Mouse (Mus musculus): ENCODE results near the gene Grcc10. TPM values are rescaled to one million over a fixed set of nuclear protein-coding genes. Genes with fewer than 3 reads are reported as not detected.

Grcc10 gene
- polyA plus RNA-seq, 1 experiment from 2014 or later: 454 TPM

DNA sequence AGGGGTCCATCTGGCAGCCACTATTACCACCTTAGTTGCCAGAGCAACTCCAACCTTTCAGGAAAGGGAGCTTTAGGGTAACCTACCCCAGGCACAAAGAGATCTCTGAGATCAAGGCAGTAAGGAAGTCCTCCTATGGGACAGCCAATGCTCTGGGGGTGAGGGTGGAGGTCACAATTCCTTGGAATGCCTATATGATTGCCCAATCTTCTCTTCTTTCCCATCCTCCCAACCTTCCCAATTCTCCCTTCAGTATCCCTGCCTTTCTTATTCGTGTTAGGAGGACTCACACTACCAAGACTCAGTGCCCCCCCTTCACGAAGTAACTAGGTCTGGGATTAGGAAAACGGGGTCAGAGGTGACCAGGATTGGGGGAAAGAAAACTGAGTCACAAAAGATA is 14.1 kb upstream of the Grcc10 start:
- no peak for DNase-seq (ENCODE audit: low spot score)
- Histone ChIP-seq H3K4me3 (peak overlapping the region; percentile 81), H3K27me3 (replicated peaks; ENCODE audit: low read depth, poor library complexity, severe bottlenecking) (no peaks in the 10 kb centered on the region), H3K27ac (replicated peaks) (peak overlapping the region; percentile 98), H3K36me3 (replicated peaks) (peaks cover 25% of the 10 kb centered on the region), H3K4me1 (peaks cover 46% of the 10 kb centered on the region), H3K9me3 (no peaks in the 10 kb centered on the region)
- 4% methylated on average over 3 of the region's 3 CpGs for WGBS

DNA sequence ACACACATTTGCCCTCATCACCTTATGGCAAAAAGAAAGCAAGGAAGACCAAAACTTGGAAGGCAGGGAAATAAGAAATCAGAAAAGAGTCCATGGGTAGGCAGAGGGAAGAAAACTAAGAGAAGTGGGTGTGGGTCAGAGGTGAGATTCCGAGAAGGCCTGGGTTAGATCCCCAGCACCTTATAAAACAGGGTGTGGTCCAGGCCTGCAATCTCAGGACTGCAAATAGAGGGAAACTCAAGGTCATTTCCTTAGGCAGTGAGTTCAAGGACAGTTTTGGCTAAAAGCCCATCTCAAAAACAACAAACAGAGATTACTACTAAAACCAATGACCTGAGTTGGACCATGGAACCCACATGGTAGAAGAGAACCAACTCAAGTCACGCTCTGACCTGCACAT is 12.7 kb upstream of the Grcc10 start:
- Histone ChIP-seq H3K9me3 (no peaks in the 10 kb centered on the region), H3K27me3 (replicated peaks; ENCODE audit: low read depth, poor library complexity, severe bottlenecking) (no peaks in the 10 kb centered on the region), H3K27ac (replicated peaks) (no peak overlapping the region), H3K4me1 (peaks cover 39% of the 10 kb centered on the region), H3K36me3 (replicated peaks) (peaks cover 38% of the 10 kb centered on the region), H3K4me3 (no peak overlapping the region)
- DNase-seq (ENCODE audit: low spot score): no peak
- 88% methylated on average over 2 of the region's 2 CpGs for WGBS

DNA sequence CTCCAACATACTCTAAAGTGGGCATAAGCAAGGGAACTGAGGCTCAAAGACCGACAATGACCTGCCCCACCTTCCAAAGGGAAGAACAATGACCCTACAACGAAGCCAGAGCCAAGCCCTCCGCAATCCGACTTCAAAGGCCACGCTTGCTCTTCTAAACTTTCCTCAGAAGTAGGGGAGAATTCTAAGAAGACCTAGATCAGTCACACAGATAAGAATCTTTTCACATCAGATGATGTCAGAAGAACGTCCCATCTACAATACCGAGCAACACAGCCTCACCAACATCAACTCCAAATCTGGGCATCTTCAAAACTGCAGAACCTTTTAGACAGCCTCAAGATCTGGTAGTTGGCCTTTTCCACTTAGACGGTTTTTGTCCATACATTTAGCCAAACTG is 9.2 kb upstream of the Grcc10 start:
- no peak for DNase-seq (ENCODE audit: low spot score)
- Histone ChIP-seq H3K4me3 (no peak overlapping the region), H3K36me3 (replicated peaks) (peaks cover 66% of the 10 kb centered on the region), H3K9me3 (no peaks in the 10 kb centered on the region), H3K4me1 (peaks cover 33% of the 10 kb centered on the region), H3K27ac (replicated peaks) (no peak overlapping the region), H3K27me3 (replicated peaks; ENCODE audit: low read depth, poor library complexity, severe bottlenecking) (no peaks in the 10 kb centered on the region)
- WGBS: 87% methylated on average over 8 of the region's 8 CpGs

- DNase-seq (ENCODE audit: low spot score): no peak
- Histone ChIP-seq H3K27ac (replicated peaks) (peak overlapping the region; percentile 94), H3K36me3 (replicated peaks) (peaks cover 86% of the 10 kb centered on the region), H3K9me3 (no peaks in the 10 kb centered on the region), H3K4me1 (peaks cover 37% of the 10 kb centered on the region), H3K27me3 (replicated peaks; ENCODE audit: low read depth, poor library complexity, severe bottlenecking) (no peaks in the 10 kb centered on the region), H3K4me3 (peak overlapping the region; percentile 65)
- 88% methylated on average over 7 of the region's 7 CpGs for WGBS
These were observed 5.8 kb upstream of the Grcc10 start for GRCm38 (mm10) chr6:124746654-124747632.

DNA sequence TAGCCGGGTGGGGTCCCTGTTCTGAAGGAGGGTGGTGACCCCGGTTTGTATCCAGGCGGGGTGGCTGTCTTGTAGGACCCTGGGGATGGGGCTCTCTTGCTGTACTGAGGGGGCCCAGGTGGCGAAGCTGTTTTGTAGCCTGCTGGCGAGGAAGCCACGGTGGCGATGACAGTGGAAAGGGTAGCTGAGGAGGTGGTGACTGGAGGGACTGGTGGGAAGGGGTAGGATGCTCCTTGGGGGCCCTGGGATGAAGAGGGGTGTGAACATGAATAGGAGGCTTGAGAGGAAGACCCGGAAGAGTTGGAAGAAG is 5.1 kb upstream of the Grcc10 start:
- H3K9me3 ChIP-seq: no peaks in the 10 kb centered on the region
- 19% methylated on average over 8 of the region's 8 CpGs for WGBS
- DNase-seq (ENCODE audit: low spot score): no peak
- H3K4me3 ChIP-seq: peak overlapping the region; percentile 65
- H3K27ac ChIP-seq (replicated peaks): peak overlapping the region; percentile 94
- peaks cover 42% of the 10 kb centered on the region for H3K4me1 ChIP-seq
- H3K36me3 ChIP-seq (replicated peaks): peaks cover 81% of the 10 kb centered on the region
- H3K27me3 ChIP-seq (replicated peaks; ENCODE audit: low read depth, poor library complexity, severe bottlenecking): no peaks in the 10 kb centered on the region

DNA sequence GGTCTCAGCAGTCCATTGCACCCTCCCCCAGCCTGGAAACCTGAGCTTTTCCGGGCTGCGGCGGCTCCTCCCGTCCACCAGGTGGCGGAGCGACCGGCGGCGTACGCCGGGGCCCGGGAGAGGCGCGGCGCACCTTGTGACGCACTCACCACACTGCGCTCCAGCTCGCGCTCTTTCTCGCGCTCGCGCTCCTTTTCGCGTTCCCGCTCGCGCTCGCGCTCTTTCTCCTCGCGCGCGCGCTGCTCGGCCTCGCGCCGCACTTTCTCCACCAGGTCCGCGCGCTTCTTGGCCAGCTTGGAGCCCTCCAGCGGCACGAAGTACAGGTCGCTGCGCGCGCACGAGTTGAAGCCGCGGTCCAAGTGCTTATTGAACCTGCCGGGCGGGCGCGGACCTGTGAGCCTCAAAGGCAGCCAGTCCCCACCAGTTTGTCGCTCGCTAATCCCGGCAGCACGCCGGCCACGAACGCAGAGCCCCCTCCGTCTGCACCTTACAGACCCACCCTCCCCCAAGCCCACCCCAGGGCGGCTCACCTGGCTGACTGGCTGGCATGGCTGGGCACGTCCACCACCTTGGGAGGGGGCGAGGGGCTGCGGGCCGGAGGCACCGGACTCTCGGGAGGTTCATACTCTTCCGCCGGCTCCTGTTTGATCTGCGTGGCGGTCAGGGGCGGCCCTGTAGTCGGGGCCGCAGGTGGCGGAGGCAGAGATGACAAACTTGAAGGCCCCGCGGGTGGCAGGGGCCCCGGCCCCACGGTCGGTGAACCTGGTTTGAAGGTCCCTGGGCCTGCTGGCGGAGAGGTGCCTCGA is 4.5 kb upstream of the Grcc10 start:
- H3K36me3 ChIP-seq (replicated peaks): peaks cover 75% of the 10 kb centered on the region
- 1% methylated on average over 85 of the region's 85 CpGs for WGBS
- H3K27me3 ChIP-seq (replicated peaks; ENCODE audit: low read depth, poor library complexity, severe bottlenecking): no peaks in the 10 kb centered on the region

GRCm38 (mm10) chr6:124744755-124745321 is 3.7 kb upstream of the Grcc10 start:
- Histone ChIP-seq H3K27me3 (replicated peaks; ENCODE audit: low read depth, poor library complexity, severe bottlenecking) (no peaks in the 10 kb centered on the region), H3K36me3 (replicated peaks) (peaks cover 72% of the 10 kb centered on the region), H3K27ac (replicated peaks) (peak overlapping the region; percentile 94), H3K4me3 (peak overlapping the region; percentile 65), H3K4me1 (peaks cover 53% of the 10 kb centered on the region), H3K9me3 (no peaks in the 10 kb centered on the region)
- DNase-seq (ENCODE audit: low spot score): no peak
- 70% methylated on average over 26 of the region's 26 CpGs for WGBS

More for the DNA sequence above, 4.5 kb upstream of the Grcc10 start:
- Histone ChIP-seq H3K9me3 (no peaks in the 10 kb centered on the region), H3K4me3 (peak overlapping the region; percentile 65), H3K4me1 (peaks cover 44% of the 10 kb centered on the region), H3K27ac (replicated peaks) (peak overlapping the region; percentile 94)
- DNase-seq (ENCODE audit: low spot score): peak; percentile 97

DNA sequence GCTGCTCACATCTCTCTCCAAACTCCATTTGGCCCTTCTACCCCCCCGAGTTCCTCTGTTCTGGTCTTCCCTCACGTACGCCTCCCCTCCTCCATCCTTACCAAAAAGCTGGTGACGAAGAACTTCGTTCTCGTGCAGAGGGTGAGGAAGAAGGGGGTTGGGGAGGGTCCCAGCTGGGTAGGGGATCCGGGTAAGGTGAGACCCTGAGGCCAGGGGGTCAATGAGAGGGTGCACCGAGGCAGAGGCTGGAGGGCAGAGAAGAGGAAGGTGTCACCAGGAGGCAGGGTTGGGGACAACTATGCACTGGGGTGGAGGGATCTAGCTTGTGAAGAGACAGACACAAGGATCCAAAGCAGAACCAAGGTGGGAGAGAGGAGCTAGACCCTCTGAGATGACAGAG is 2.5 kb upstream of the Grcc10 start:
- Histone ChIP-seq H3K27me3 (replicated peaks; ENCODE audit: low read depth, poor library complexity, severe bottlenecking) (no peaks in the 10 kb centered on the region), H3K4me3 (0 out of 2 replicates have a peak overlapping the region, but pooled peaks have one; percentile 2), H3K9me3 (no peaks in the 10 kb centered on the region), H3K27ac (replicated peaks) (no peak overlapping the region), H3K36me3 (replicated peaks) (peaks cover 67% of the 10 kb centered on the region), H3K4me1 (peaks cover 65% of the 10 kb centered on the region)
- 87% methylated on average over 8 of the region's 8 CpGs for WGBS
- DNase-seq (ENCODE audit: low spot score): no peak

GRCm38 (mm10) chr6:124742839-124743514 is 1.8 kb upstream of the Grcc10 start:
- peaks cover 71% of the 10 kb centered on the region for H3K4me1 ChIP-seq
- H3K27ac ChIP-seq (replicated peaks): no peak overlapping the region
- no peaks in the 10 kb centered on the region for H3K9me3 ChIP-seq
- no peaks in the 10 kb centered on the region for H3K27me3 ChIP-seq (replicated peaks; ENCODE audit: low read depth, poor library complexity, severe bottlenecking)
- H3K4me3 ChIP-seq: no peak overlapping the region
- peaks cover 62% of the 10 kb centered on the region for H3K36me3 ChIP-seq (replicated peaks)
- 88% methylated on average over 15 of the region's 15 CpGs for whole genome bisulfite sequencing
- DNase-seq (ENCODE audit: low spot score): no peak

DNA sequence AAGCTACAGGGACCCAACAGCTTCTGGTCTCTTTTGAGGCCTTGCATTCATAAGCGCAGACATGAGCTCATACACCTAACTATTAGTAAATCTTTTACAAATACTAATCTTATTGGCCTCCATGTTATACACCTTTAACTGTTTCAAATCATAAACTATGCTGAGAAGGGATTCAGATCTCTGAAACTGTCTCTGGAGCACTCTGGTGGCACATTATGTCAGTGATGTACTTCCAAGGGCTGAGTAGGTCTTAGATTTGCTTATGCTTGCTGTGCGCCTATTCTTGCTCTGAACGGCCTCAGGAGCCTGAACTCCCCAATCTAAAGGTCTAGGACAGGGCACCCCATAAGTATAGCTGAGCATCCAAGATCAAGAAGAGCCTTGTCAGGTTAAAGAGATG is 668 bp upstream of the Grcc10 start:
- Histone ChIP-seq H3K4me3 (peak overlapping the region; percentile 82), H3K27me3 (replicated peaks; ENCODE audit: low read depth, poor library complexity, severe bottlenecking) (no peaks in the 10 kb centered on the region), H3K4me1 (peaks cover 65% of the 10 kb centered on the region), H3K36me3 (replicated peaks) (peaks cover 51% of the 10 kb centered on the region), H3K27ac (replicated peaks) (peak overlapping the region; percentile 99), H3K9me3 (no peaks in the 10 kb centered on the region)
- no peak for DNase-seq (ENCODE audit: low spot score)
- WGBS: 75% methylated on average over 3 of the region's 3 CpGs

DNA sequence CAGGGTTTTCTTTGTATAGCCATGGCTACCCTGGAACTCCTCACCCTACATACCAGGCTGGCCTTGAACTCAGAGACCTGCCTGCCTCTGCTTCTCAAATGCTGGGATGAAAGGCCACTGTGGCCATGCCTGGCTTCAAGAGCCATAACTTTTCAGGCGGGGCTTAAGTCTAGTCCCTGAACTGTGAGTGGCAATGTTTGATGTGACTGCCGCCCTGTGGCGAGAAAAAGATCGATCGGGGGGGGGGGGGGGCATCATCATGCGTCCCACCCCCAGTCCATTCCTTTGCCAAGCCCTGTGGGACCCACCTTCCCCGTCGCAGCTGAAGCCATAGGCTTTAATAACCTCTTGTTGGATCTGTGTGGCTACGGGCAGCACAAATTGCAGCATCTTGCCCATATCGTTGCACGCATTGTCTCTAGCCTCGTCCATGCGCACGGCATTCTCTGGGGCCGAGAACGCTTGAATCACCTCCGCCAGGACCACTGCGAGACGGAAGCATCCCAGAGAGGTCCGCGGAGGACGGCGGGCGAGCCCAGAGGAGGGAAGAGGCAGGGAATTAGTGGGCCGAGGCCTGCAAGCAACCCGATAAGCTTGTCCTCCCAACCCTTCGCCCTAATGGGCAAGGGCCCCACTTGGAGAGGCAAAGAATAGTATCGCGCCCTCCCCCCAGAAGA is 825 bp downstream of the Grcc10 start:
- peak overlapping the region; percentile 82 for H3K4me3 ChIP-seq
- peaks cover 43% of the 10 kb centered on the region for H3K36me3 ChIP-seq (replicated peaks)
- no peaks in the 10 kb centered on the region for H3K27me3 ChIP-seq (replicated peaks; ENCODE audit: low read depth, poor library complexity, severe bottlenecking)
- no peak for DNase-seq (ENCODE audit: low spot score)
- H3K9me3 ChIP-seq: no peaks in the 10 kb centered on the region
- WGBS: 1% methylated on average over 29 of the region's 29 CpGs
- peaks cover 50% of the 10 kb centered on the region for H3K4me1 ChIP-seq
- H3K27ac ChIP-seq (replicated peaks): peak overlapping the region; percentile 99

All from embryonic facial prominence, embryonic 10.5 days (tissue).